Mouse (Mus musculus) right cerebral cortex, postnatal 36 days (tissue): Measurements from ENCODE around the gene Ash1l.
A peak's percentile ranks its signal among the peaks of the same experiment; 100 is the strongest.

Experiments used
- DNase-seq, 2 experiments: peaks; one replicate each; pipeline ENCODE4 v3.0.0; 2022; ENCODE audit warnings: low spot score in 2 of 2, mixed read lengths in 1 of 2

Ash1l gene

GRCm38 (mm10) chr3:89091811-89092508, 141.5 kb downstream of the Ash1l start:
- DNase-seq, result no peak

DNA sequence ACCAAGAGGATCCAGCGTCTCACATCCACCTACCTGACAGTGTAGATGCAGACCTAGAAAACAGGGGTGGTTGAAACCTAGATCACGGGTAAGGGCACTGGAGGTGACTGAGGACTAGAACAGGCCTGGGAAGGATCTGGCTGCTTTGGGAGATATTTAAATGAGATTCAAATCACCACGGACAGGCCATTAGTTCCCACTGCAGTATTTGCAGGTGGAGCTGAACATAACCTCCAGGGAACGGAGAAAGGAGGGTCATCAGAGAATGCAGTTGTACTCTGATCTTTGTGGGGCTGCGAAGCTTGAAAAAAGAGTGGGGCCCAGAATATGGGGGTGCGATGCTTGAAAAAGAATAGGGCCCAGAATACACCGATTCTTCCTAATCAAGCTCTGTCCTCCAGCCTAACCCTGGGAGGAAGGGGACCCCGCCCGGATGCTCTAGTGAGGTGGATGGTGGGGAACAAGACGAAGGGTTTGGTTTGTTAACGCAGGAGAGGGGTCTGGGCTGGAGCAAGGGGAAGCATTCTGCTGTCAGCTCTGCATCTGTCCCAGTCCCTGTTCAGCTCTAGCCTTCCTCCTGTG, 142.2 kb downstream of the Ash1l start:
- DNase-seq, result no peak

DNA sequence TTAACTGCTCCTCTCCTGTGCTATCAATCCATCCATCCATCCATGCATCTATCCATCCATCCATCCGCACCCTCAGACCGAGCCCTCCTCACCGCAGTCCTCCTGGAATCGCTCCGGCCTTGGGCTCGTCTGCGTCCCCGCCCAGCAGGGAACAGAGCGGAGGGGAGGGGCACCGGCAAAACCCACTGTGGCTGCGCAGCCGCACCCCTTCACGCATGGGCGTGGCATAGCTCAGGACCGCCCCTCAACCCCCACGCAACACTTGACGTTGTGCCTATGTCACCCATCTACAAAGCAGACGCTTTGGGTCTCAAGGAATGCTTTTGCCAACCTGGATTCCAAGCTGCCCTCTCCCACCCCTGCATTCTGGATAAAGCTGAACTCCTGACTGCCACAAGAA, 142.8 kb downstream of the Ash1l start, which contains the start of gene Rusc1:
TSS of gene Rusc1 (minus strand) at position 137 of the 400 bp plus-strand sequence.
- DNase-seq, result peak; percentile 91 to 95

DNA sequence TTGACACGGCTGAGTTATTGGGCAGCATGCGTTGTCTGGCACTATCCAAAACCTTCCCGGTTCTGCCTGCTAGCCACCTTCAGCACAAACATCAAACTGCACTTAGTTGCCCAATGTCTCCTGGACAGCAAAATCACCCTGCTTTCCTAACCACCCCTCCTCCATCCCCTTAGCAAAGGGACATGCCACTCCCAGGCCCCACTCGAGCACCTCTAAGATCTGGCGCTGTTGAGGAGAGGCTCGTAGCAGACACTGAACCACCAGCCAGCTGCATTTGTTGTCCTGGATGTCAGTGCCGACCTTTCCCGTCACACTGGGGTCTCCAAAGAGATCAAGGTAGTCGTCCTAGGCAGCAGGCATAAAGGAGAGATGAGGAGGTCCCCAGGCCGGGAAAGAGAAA, 143.6 kb downstream of the Ash1l start:
- no peak for DNase-seq

DNA sequence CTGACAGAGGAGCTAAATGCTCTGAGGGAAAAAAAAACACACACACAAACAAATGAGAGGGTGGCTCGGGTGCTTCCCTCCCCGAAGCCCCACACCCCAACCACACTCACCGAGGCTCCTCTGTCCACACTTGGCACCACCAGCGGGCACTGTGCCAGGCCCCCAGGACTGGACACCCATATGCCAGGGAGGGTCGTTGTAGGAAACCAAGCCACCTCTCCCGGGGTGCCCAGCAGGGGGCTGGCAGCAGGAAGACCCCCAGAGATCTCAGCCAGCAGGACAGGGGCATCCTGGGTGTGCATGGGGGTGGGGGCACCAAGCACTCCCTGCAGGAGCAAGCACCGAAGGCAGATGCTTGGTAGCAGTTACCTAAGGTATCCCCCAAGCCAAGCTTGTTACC, 150.4 kb downstream of the Ash1l start, which contains the start of gene Gm43738:
TSS of gene Gm43738 (minus strand) at position 289 of the 400 bp plus-strand sequence.
- DNase-seq, result no peak

- DNase-seq, result no peak
Observed at GRCm38 (mm10) chr3:89101459-89101811, 151.0 kb downstream of the Ash1l start.

- peak; percentile 98 to 99 for DNase-seq
Observed at GRCm38 (mm10) chr3:89101812-89102494, 151.5 kb downstream of the Ash1l start, which contains the start of gene Fdps. TSS of gene Fdps (minus strand) at chr3:89101959.

- no peak for DNase-seq
Observed at GRCm38 (mm10) chr3:89102495-89103290, 152.3 kb downstream of the Ash1l start.

GRCm38 (mm10) chr3:89103291-89103595, 152.8 kb downstream of the Ash1l start:
- no peak for DNase-seq

- no peak for DNase-seq
Observed at GRCm38 (mm10) chr3:89106881-89107280, 156.5 kb downstream of the Ash1l start.

GRCm38 (mm10) chr3:89107545-89107944, 157.1 kb downstream of the Ash1l start:
- DNase-seq, result no peak

DNA sequence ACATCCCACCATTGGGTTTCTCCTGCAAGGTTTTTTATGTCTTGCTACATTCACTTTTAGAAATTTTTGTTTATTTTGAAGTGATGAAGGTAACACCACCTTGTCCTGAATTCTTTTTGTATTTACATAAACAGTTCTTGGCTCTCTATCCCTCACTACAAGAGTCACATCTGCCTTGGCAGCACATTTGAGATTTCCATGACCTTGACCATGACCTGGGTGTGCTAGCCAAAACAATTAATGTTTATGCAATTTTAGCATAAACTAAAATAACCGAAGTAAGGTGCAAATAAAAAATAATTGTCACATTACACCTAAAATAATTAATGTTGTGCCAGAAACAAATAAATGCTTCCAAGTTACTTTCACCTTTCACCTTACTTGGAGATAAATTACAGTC, 157.7 kb downstream of the Ash1l start:
- DNase-seq, result no peak

DNA sequence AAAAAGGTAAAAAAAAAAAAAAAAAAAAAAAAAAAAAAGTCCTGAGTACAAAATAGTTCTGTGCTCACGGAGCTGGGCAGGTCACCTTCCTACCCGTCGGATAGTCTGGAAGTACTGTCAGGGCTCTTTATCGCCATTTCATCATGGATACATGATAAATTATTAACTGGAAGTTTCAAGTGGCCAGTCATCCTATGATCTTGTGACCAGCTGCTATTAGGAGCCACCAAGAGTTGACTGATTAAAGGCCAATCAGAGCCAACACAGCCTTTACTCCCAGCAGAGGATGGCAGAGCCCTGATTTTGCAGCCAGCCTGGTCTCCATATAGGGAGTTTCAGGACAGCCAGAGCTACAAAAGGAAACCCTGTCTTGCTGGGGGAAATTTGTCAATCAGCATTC, 162.6 kb downstream of the Ash1l start:
- DNase-seq, result no peak

DNA sequence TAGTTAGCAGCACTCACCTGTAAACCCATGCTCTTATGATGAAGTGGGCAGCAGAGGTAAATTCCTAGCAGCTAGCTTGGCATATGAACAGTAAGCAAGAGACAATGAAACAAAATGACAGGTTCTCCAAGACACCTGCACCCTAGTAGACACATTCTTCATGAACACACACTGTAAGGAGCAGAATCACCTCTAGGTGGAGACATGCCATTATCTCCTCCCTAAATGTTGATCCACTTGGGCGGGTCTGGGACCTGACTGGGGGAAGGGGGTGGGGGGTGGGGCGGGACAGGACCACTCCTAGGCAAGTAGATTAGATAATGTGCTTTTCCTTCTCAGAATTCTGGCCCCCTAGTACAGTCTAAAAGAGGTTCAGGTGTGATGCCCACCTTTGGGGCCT, 165.1 kb downstream of the Ash1l start:
- no peak for DNase-seq

GRCm38 (mm10) chr3:89123313-89123712, 172.9 kb downstream of the Ash1l start:
- no peak for DNase-seq

DNA sequence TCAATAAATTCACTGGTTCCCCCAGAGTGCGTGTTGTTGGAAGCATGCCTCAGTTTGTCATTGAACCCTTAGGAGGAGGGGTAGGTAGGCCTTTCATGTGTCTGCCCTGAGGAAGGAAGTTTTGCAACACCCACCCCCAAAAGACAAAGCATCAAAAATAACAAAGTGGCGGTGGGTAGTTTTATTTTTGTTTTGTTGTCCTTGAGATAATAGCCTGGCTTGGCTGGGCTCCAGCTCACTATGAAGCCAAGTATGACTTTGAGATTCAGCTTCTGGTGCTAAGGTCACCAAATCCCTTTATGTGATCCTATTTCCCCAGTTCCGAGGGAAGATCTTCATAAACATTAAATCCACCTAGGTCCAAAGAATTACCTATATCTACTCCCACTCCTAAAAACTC, 173.8 kb downstream of the Ash1l start:
- no peak for DNase-seq

GRCm38 (mm10) chr3:89125981-89126380, 175.6 kb downstream of the Ash1l start:
- DNase-seq, result no peak
